Mouse (Mus musculus): Measurements from ENCODE around the gene Hlf.
A peak's percentile ranks its signal among the peaks of the same experiment; 100 is the strongest.

Hlf gene

DNA sequence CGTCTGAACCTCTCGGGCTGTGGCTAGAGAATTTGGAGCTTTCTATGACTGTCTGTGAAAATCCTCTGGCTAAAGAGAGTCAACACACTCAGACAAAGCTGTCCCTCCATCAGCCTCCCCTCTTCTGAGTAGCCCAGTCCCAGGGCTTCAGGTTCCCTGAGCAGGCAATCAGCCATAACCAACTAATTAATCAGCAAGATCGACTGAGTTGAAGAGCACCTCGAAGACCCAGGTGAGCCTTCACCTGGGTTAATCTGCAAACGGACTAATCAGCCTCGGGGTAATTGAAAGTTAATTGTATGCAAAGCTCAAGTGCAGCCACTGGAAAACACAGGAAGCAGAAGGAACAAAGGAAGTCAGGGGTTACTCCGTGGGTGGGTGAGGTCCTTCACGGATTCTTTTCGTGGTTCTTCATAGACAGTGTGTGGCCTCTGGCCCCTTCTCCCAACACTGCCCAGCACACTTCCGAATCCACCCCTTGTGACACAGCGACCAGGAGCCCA lies 19.9 kb downstream of the Hlf start:
- DNase-seq, result no peak

DNA sequence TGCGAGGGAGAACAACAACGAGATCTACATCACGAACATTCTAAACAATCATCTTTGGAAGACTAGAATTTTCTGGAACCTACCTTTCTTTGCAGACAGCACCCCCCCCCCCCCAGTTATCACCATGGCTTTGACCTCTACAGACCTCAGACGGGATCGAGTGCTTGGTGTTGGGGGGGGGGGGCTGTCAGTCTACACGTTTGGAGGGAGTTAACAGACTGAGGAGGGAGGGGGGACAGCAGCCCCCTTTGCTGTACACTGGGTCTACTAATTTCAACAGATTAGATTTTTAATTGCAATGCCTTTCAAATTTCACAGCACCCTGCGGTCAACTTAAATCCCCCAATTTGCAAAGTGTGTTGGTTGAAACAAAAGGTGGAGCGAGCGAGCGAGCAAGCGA lies 20.3 kb downstream of the Hlf start:
- DNase-seq, result no peak

DNA sequence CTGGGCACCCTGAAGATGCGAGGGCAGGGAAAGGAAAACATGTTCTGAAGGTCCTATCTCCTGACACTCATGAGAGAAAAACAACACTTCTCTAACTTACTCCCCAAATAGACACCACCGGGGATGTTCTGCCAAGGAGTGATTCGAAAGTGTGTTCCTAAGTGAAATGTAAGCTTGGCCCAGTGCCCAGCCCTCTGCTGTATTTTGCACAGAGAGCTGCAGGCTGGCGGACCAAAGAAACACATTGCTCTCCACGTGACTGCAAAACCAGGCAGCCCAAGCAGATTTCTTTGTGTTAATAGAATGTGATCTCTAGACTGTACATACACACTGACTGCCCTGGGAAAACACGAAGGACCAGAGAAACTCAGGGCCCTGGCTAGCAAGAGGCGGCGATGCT lies 21.1 kb downstream of the Hlf start:
- DNase-seq, result no peak

DNA sequence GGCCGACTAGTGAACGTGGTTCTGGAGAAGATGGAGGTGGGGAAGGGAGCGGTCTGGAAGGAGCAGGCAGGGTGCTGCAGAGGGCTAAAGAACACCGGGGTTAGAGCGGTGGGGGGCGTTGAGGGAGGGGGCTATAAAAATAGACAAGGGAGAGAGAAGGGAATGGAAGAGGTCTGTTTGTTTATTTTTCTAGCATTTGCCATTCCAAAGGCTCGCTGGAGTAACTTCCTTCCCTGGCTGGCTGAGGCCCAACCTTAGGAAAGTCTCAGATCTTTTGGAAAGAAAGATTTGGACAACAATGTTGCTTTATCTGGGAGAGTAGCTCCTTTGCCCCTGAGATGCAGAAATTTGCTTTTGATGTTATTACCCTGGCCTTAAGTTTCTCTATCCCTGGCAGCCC lies 21.6 kb downstream of the Hlf start:
- DNase-seq, result no peak

DNA sequence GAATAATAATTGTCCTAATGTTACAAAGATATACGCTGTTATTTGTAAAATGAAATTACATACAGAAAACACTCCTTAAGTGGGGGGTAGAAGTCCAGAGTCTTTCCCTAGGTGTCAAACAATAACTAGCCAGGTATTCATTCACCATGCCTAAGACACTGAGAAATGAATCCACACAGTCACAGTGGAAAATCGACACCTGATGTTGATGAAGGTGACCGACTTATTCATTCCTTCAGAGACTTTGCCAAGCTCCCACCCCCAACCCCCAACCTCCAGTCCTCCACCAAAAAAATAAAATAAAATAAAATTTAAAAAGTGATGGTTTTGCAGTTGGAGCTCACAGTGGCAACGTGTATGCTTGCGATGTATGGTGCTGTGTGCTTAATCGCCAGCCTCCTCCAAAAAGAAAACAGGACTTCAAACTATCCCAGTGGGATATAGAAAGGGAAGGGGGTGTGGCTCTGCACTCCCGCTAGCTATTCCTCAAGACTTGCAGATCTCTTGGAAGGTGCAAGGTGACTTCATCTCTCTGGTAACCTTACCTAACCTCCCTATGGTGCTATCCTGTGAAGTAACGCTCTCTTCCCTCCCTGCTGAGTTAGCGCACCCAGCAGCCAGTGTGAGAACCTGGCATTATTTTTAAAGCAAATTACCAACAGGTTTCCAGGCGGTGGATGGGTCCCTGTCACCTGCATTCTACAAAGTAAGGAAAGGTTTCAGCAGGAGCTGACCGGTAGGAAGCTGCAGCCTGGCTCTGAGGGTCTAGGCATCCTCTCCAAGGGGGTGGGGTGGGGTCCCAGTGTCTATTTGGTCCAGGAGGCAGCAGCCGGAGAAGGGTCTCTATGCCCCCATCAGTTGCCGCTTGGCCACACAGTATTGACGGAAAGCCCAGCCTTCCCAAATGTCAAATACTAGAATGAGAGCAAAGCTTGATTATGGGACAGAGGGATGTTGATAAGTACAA lies 22.5 kb downstream of the Hlf start:
- no peak for DNase-seq

DNA sequence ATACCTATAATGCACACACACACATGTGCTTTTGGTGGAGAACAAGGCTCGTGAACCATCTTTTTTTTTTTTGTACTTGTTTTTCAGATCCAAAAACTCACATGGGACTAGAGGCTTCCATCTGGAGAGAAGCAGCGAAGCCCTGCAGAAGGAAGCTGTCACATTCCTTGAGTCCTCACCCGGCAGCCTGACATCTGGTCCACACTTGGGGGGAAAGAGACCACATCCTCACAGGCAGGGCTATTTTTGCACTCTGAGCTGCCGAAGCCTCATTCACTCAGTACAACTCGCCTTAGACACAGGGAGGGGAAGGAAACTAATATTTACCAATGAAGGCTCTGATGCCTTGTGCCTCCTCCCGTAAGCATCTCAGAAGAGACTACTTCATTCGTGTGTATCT lies 25.8 kb downstream of the Hlf start:
- no peak for DNase-seq

DNA sequence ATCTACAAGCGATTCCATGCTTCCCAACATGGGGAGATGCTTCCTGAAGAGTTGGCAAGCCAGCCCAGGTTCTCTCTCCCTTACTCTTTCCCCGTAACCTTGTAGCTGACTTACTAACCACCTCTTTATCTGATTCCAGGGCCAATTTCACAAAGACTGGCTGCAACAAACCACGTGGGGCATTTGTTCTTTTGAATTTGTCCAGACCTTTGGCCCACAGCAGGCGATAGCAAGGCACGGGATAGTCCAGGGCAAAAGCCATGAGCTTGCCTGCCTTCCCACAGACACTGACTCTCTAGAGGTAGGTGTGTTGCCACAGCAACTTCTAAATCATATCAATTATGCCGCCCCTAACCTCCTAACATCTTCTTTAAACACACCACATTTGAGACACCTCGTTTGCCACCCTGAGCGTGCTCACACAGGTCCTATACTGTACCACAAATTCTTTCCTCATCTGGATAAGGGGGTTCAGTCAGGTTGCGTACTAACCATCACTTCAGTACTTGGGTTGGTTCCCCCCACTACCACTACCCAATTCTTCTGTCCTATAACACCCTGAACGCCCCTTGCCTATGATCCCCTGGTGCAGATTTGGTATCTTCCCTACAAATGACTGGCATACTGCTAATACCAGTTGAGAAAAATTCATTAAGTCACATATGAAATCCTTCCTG lies 26.7 kb downstream of the Hlf start:
- no peak for DNase-seq

DNA sequence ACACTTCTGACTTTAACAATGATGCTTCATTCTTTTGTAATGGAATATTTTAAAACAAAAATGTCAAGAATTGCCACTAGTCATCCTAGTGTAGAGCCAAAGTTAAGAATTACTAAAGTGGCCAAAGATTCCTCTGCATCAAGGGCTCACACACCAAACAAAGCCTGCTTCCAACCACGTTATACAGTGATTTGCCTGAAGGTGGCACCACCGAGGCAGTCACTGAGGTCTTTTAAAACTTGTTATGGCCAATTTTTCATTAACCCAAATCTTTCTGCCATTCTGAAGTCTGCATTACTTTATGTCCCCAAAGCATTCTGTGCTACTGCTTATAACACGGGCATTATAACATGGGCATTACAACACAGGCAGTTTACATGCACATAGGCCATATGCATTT lies 27.3 kb downstream of the Hlf start:
- DNase-seq, result no peak

DNA sequence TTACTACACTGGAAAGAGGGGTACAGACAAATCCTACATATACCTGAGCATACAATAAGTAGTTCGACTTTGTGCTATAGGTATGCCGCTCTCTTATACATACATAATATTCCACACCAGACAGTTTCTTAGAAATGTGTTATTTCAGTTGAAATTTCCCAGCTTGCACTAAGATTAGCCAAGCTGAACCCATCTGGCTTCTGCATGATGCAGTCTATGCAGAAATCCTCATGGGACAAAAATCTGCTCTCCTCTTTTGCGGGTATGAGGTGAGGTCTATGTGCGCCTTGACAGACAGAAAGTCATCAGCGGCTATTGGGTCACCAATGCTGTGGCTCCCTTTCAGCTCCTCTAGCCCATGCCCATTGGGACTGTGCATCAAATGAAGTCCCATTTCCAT lies 30.2 kb downstream of the Hlf start:
- no peak for DNase-seq

DNA sequence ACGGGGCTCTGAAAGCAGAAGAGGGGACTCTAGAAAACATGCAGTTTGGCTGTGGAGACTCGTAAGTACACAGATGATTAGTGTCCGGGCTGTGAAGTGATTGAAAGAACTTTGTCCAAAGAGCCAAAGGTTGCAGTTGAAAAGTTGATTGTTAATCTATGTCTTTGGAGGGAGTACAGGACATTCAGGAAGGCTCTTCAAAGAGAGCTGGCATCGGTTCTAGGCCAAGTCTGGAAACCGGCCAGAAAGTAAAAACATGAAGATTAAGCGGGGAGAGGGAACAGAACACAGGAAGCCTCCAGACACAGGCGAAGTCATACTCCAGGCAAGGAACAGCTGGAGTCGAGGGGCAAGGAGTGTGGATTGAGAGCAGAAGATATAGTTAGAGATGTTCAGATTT lies 32.6 kb downstream of the Hlf start:
- no peak for DNase-seq

DNA sequence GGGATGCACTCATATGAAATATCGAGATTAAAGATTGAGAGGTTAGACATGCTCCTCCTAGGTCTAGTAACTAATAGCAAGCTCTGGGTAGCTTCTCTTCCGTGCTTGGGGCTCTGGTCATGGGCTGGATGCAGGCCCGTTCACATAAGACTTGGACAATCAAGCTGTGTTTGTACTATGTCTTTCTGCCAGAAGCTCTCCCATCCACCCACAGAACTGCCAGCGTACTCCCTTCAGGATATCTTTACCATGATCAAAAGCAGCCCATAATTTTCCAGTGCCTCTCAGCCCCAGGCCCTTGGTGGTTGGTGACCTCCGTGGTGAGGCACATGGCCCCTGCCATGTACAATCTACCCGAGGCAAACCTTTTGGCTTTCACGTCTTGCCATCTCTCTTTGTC lies 33.3 kb downstream of the Hlf start:
- no peak for DNase-seq

DNA sequence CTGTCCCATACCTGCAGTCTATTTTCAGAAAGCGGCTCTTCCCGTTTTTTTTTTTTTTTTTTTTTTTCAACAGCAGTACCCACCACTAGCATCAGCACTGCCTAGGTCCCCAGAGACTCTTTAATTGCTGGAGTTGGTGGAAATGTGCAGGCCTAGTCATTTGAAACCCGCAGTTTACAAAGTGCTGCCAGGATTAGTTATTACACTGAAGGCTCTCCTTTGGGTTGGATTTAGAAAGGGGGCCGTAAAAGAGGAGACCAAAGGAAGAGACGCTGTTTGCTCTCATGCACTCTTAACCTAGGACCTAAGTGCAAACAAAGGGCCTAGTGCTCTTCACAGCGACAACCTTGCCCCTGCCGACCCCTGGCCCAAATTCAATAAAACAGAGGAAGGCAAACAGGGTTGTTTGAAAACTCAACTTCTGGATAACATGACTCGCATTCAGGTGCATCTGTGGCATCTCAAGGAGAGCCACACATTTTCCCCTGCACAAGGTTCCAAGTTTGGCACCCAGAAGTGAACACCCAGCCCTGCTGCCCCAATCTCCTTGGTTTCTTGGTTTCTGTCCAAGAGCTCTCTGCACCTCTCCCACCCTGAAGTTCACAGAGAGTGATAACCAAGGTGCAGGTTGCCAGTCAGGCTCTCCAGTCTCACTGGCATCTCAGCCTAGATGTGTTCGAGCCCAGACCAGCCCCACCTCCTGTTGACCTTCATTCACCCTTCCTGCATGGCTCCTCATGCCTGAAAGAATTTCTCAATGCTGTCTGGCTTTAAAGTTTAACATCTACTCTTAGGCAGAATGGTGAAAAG lies 34.0 kb downstream of the Hlf start:
- no peak for DNase-seq

DNA sequence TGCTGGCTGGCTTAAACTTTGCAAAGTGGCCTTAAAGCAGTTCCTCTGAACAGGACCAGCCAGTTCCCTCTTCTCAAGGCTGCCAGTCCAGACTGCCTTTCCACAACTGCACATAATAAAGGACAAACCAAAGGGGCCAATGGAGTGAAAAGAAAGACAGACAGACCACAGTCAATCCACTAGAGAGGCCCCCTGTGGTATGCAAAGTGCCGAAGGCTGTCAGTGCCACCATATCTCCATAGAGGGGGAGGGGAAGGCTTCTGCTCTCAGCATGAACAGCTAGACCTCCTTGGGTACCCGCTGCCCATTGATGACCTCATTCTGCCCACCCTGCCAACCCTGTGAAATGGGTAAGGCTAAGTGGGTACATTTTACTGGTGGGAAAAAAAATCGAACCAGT lies 34.7 kb downstream of the Hlf start:
- DNase-seq, result no peak

DNA sequence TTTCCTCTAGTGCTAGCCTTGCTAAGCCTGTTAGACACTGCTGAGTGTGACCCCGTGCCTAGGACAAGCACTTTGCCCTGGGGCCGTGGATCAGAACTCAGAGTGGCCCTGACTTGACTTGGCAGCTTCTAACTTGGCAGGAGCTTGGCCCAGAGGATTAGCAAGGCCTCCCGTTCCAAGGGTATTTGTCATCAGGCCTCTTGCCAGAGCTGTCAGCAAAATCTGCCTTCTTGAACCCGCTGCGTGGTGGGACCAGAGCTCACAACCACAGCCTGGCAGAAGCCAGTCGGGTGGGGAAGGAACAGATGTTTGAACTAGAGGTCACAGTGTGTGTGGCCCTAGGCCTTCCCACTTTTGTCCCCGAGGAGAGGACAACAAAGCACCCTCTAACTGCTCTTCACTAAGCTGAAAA lies 35.4 kb downstream of the Hlf start:
- DNase-seq, result peak in 1 of 2 experiments; percentile 11

DNA sequence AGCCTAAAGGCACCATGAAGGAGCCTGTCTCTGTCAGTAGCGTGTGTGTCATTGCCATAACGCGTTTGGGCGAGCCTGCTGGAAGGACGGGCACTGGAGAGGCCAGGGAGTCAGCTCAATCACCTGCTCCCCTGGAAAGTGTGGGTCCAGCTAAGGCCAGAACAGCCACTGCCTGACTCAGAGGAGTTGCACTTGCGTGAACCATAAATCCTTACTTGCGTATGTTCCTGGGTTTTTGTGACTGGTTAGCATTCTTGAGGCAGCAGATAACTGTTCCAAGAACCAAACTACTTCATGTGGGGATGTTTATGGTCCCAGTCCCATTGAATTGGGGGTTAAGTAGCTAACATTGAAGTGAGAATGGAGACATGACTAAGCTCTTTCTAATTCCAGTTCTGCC lies 38.0 kb downstream of the Hlf start:
- no peak for DNase-seq

DNA sequence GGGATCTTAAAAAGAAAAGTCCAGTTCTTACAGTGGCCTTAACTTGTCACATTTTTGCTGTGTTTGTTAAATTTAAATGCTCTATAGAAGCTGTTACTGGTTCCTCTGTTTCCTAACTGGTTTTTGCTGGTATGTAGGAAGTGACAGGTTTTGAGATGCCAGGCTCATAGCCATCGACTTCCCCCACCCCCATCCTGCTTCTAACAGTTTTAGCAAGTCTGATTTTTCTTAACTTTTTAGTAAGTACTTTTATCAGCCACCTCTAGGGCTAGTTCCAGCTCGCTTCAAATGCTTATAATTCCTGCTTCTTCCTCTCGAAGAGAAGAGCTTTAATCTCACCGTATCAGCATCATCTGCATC lies 40.6 kb downstream of the Hlf start:
- no peak for DNase-seq

DNA sequence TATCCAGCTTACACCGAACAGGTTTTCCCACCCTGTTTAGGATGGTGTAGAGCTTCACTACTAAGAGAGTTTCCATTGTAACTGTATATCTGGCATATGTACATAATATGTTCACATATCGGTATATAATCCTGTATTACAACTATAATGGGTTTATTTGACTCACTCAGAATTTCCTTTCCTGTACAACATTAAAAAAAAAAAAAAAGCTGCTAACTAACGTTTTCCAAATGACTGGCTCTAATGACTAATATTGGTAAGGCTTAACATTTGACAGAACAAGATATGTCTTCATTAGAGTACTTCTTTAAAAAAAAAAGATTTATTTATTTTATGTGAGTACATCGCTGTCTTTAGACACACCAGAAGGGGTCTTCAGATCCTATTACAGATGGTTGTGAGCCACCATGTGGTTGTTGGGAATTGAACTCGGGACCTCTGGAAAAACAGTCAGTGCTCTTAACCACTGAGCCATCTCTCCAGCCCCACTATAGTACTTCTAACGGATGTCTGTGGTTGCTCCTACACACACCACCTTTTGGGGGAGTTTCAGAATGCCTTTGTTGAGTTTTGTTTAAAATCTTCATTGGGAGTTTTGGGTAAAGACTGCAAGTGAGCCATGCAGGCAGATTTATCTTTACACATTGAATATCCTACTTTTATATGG lies 41.1 kb downstream of the Hlf start:
- no peak for DNase-seq

DNA sequence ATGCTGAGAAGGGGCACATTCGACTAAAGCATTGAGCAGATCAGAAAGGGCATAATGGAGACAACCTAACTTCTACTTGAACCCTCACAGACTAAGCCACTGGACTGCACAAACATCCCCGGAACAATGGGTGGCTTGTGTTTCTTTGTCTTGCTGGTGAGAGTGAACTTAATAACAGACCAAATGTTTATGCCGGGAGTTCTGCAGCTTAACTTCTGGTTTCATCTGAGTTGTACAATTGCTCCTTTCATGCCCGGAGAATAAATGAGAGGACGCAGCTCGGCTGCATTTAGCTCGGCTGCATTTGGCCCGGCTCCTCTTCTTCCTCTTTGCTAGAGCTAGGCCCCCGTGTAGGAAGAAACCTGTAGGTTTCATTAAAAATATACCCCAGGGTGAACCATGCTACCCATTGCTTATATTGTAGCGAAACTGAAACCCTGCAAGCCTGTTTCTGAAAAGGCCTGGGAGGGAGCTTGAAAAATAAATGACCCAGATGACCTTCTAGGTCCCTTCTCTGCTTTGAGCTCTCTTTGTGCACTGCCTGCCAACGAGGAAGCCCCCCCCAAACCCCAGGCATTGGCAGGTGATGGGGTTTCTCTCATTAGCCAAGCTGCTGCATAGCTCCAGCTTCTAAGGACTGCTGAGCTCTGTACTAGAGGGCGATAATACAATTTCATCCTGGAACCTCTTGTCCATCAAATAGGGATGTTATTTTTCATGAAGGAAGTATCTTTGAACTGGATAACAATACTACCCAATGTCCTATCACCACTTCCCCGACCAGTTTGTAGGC lies 42.8 kb downstream of the Hlf start:
- no peak for DNase-seq

DNA sequence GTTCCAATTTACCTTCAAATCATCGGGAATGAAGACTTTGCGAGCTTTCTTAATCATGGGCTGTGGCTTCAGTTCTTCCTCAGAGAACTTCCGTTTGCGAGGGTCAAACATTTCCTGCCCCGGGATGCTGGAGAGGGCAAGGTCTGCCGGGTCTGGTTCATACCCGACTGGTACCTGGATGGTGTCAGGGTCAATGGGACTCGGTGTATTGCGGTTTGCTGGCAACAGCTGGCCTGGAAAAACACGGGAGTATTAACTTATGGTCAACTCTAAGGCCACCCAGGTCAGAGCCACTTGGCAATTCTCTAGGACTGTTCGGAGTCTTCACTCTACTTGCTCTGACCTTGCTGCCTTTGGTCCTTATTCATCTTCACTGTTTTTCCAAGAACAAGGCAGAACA lies 44.9 kb downstream of the Hlf start:
- DNase-seq, result no peak

DNA sequence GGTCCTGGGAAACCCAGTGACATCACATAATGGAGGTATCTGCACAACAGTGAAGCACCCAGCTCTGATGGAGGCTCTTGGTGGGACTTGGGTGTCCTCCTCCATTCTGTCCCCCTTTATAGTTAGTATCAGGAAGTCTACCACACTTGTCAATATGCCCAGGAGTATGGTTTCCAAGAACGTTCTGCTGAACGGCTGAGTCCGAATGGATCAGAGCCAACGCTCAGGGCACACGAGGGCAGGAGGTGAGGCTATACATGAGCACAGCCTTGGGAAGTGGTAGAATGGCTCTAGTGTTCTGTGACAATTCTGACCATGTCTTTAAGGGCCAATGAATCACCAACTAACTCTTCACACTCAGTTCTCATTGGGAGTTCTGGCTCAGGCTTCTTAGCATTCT lies 47.8 kb downstream of the Hlf start:
- no peak for DNase-seq

DNA sequence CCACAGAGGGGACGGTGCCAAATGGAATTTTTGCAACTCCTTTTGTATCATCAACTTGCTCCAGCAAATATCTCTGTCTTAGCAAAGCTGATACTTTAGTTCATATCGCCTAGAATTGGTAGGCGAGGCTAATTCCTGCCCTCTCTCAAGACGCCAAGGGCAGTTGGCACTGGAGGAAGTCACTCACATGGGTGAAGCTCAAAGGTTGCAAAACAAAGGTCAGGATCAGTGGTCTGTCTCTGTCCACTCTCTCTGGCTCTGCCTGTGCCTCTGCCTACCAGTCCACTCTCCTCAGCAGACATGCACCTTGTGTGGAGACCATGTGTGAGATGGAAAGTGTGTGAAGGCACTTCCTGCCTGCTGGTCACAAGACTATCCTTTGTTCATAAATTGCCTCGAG lies 48.4 kb downstream of the Hlf start:
- no peak for DNase-seq

DNA sequence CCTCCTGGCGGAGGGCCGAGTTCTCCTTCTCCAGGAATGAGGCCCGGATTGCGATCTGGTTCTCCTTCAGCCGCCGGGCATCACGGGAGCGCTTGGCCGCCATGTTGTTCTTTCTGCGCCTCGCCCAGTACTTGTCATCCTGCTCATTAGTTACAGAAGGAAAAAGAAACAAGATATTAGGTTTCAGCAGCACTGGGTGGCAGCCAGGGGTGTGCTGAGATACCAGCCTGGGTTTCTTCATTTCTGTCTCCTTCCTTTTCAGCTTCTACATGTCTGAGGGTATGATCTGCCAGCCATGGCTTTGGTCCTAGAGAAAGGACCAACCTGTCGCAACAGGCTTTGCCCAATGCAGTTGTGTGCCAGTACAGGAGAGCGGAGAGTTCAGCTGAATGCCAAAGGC lies 49.9 kb downstream of the Hlf start:
- DNase-seq, result no peak

Measured in thymus, adult 18-20 months (tissue).